Comparison of ENCODE assay signal across 8 mouse cellular contexts in genomic region chr5:117313909-117314308, GRCm38 (mm10). TPM values are rescaled to one million over a fixed set of nuclear protein-coding genes. Genes with fewer than 3 reads are reported as not detected.
A peak's percentile ranks its signal among the peaks of the same experiment; 100 is the strongest.
DNase-seq lines count a peak whose midpoint lies in the region; ATAC-seq and TF ChIP-seq lines count a peak whose summit lies in the region.

No protein-coding gene starts in this region.

- no peak for ATAC-seq in forebrain, embryonic 12.5 days (ENCODE audit: low FRiP score)
- ATAC-seq in forebrain, postnatal 0 days, result no peak
- no peak for ATAC-seq in liver, embryonic 13.5 days (ENCODE audit: low read depth)
- no peak for ATAC-seq in stomach, postnatal 0 days (ENCODE audit: low FRiP score, low TSS enrichment)

- no peak for TF ChIP-seq EP300 in stomach, postnatal 0 days (optimal IDR thresholded peaks at IDR 0.05)

- no peak for TF ChIP-seq CTCF in forebrain, postnatal 0 days (IDR thresholded peaks at IDR 0.05; ENCODE audit: low read depth)
- TF ChIP-seq CTCF in testis, adult 2 months (IDR thresholded peaks at IDR 0.05; ENCODE audit: control insufficient read depth, insufficient read depth, insufficient replicate concordance, low read depth, low read length), result no peak
- TF ChIP-seq CTCF in stomach, postnatal 0 days (IDR thresholded peaks at IDR 0.05; ENCODE audit: low read depth), result no peak

- DNase-seq in forebrain, postnatal 0 days, result no peak
- no peak for DNase-seq in testis, postnatal 14 days (ENCODE audit: low spot score)
- DNase-seq in liver, embryonic 13.5 days, result no peak
- DNase-seq in stomach, postnatal 0 days (ENCODE audit: low spot score), result peak; percentile 33
- no peak for DNase-seq in ovary, adult 18-20 months (ENCODE audit: low spot score)
- DNase-seq in natural killer cell, adult 2 months (ENCODE audit: low spot score in 2 of 2), result no peak

- H3K9me3 ChIP-seq in forebrain, embryonic 12.5 days, result no peaks in the 10 kb centered on the region
- H3K9me3 ChIP-seq in forebrain, postnatal 0 days (ENCODE audit: low read length), result no peaks in the 10 kb centered on the region
- H3K9me3 ChIP-seq in liver, embryonic 13.5 days (replicated peaks), result no peaks in the 10 kb centered on the region
- H3K9me3 ChIP-seq in stomach, postnatal 0 days (ENCODE audit: control insufficient read depth, low read length), result no peaks in the 10 kb centered on the region

- H3K4me2 ChIP-seq in forebrain, embryonic 12.5 days, result peak overlapping the region; percentile 30; the same call in 1 of the 2 replicates
- no peak overlapping the region for H3K4me2 ChIP-seq in forebrain, postnatal 0 days (ENCODE audit: low read depth)
- peak overlapping the region; percentile 55 for H3K4me2 ChIP-seq in liver, embryonic 13.5 days
- peak overlapping the region; percentile 59 for H3K4me2 ChIP-seq in stomach, postnatal 0 days (replicated peaks; ENCODE audit: low read depth)

- no peak overlapping the region for H3K27ac ChIP-seq in forebrain, embryonic 12.5 days
- no peak overlapping the region for H3K27ac ChIP-seq in forebrain, postnatal 0 days (ENCODE audit: low read depth, low read length)
- H3K27ac ChIP-seq in testis, adult 2 months (ENCODE audit: control insufficient read depth, insufficient read depth, low read depth, low read length), result peak overlapping the region; percentile 5; the same call in 1 of the 2 replicates
- no peak overlapping the region for H3K27ac ChIP-seq in liver, embryonic 13.5 days
- peak overlapping the region; percentile 91 for H3K27ac ChIP-seq in stomach, postnatal 0 days (replicated peaks)

- no peak overlapping the region for H3K9ac ChIP-seq in forebrain, embryonic 12.5 days
- H3K9ac ChIP-seq in forebrain, postnatal 0 days, result no peak overlapping the region
- 0 out of 2 replicates have a peak overlapping the region, but pooled peaks have one; percentile 3 for H3K9ac ChIP-seq in liver, embryonic 13.5 days
- H3K9ac ChIP-seq in stomach, postnatal 0 days (ENCODE audit: low read length), result peak overlapping the region; percentile 47

- peak overlapping the region; percentile 15; the same call in 1 of the 2 replicates for H3K4me3 ChIP-seq in forebrain, embryonic 12.5 days (replicated peaks)
- no peak overlapping the region for H3K4me3 ChIP-seq in forebrain, postnatal 0 days (ENCODE audit: low read depth, low read length)
- H3K4me3 ChIP-seq in testis, adult 2 months (ENCODE audit: control insufficient read depth, low read depth, low read length), result no peak overlapping the region
- peak overlapping the region; percentile 37 for H3K4me3 ChIP-seq in liver, embryonic 13.5 days (replicated peaks)
- H3K4me3 ChIP-seq in stomach, postnatal 0 days (ENCODE audit: low read depth, low read length), result peak overlapping the region; percentile 38

- TF ChIP-seq POLR2A in testis, adult 2 months (IDR thresholded peaks at IDR 0.05; ENCODE audit: control insufficient read depth, low read depth, low read length), result no peak

- WGBS in forebrain, embryonic 12.5 days, result 46% methylated on average over 10 of the region's 10 CpGs
- 45% methylated on average over 10 of the region's 10 CpGs for WGBS in forebrain, postnatal 0 days
- WGBS in liver, embryonic 13.5 days (ENCODE audit: insufficient replicate concordance), result 36% methylated on average over 10 of the region's 10 CpGs
- 19% methylated on average over 10 of the region's 10 CpGs for WGBS in stomach, postnatal 0 days

- H3K27me3 ChIP-seq in forebrain, embryonic 12.5 days, result peaks cover 41% of the 10 kb centered on the region
- no peaks in the 10 kb centered on the region for H3K27me3 ChIP-seq in forebrain, postnatal 0 days (ENCODE audit: insufficient read depth, low read length)
- peaks cover 2% of the 10 kb centered on the region; the same call in 1 of the 2 replicates for H3K27me3 ChIP-seq in testis, adult 2 months (ENCODE audit: control insufficient read depth, insufficient read depth, low read length)
- peaks cover 50% of the 10 kb centered on the region for H3K27me3 ChIP-seq in liver, embryonic 13.5 days
- H3K27me3 ChIP-seq in stomach, postnatal 0 days (ENCODE audit: control insufficient read depth, insufficient read depth, low read length), result no peaks in the 10 kb centered on the region

- no peaks in the 10 kb centered on the region for H3K36me3 ChIP-seq in forebrain, embryonic 12.5 days (replicated peaks)
- no peaks in the 10 kb centered on the region for H3K36me3 ChIP-seq in forebrain, postnatal 0 days (ENCODE audit: insufficient read depth)
- no peaks in the 10 kb centered on the region for H3K36me3 ChIP-seq in testis, adult 2 months (ENCODE audit: control insufficient read depth, insufficient read depth, low read length)
- H3K36me3 ChIP-seq in liver, embryonic 13.5 days, result no peaks in the 10 kb centered on the region
- no peaks in the 10 kb centered on the region for H3K36me3 ChIP-seq in stomach, postnatal 0 days (ENCODE audit: control insufficient read depth, insufficient read depth, low read length)

- peaks cover 18% of the 10 kb centered on the region for H3K4me1 ChIP-seq in forebrain, embryonic 12.5 days
- H3K4me1 ChIP-seq in forebrain, postnatal 0 days (ENCODE audit: insufficient read depth), result no peaks in the 10 kb centered on the region
- H3K4me1 ChIP-seq in testis, adult 2 months (ENCODE audit: control insufficient read depth, insufficient read depth, low read length), result peaks cover 15% of the 10 kb centered on the region
- peaks cover 28% of the 10 kb centered on the region for H3K4me1 ChIP-seq in liver, embryonic 13.5 days (replicated peaks)
- H3K4me1 ChIP-seq in stomach, postnatal 0 days (replicated peaks; ENCODE audit: control insufficient read depth, insufficient read depth), result peaks cover 3% of the 10 kb centered on the region; the same call in 1 of the 2 replicates

RNA-seq across cellular contexts. Expression of gene Vsig10, which starts 5.0 kb away (rescaled TPM):
- polyA plus RNA-seq in forebrain, embryonic 12.5 days (2016; fragmentation: Nextera tagmentation; extraction: Ambion mirVana), result 3.0 and 3.7 TPM in 2 replicates
- total RNA-seq in forebrain, postnatal 0 days (2014; rRNA removed), result 1.0 and 1.4 TPM in 2 replicates
- polyA plus RNA-seq in forebrain, postnatal 0 days (2015; fragmentation: Nextera tagmentation; extraction: Ambion mirVana), result 0.77 and 1.4 TPM in 2 replicates
- polyA plus RNA-seq in testis, adult 2 months (2012; rRNA removed), result 13.0 and 16.6 TPM in 2 replicates
- polyA plus RNA-seq in liver, embryonic 13.5 days (2015; fragmentation: Nextera tagmentation; extraction: Ambion mirVana), result 1.7 TPM in 2 replicates
- 9.9 and 13.0 TPM in 2 replicates for polyA plus RNA-seq in stomach, postnatal 0 days (2015; fragmentation: Nextera tagmentation; extraction: Ambion mirVana)

RNA-seq across cellular contexts. Expression of gene Pebp1, which starts 26.5 kb away (rescaled TPM):
- polyA plus RNA-seq in forebrain, embryonic 12.5 days (2016; fragmentation: Nextera tagmentation; extraction: Ambion mirVana), result 856 and 860 TPM in 2 replicates
- total RNA-seq in forebrain, postnatal 0 days (2014; rRNA removed), result 1,357 and 1,641 TPM in 2 replicates
- 1,186 and 1,234 TPM in 2 replicates for polyA plus RNA-seq in forebrain, postnatal 0 days (2015; fragmentation: Nextera tagmentation; extraction: Ambion mirVana)
- polyA plus RNA-seq in testis, adult 2 months (2012; rRNA removed), result 3,275 and 4,574 TPM in 2 replicates
- polyA plus RNA-seq in liver, embryonic 13.5 days (2015; fragmentation: Nextera tagmentation; extraction: Ambion mirVana), result 275 and 276 TPM in 2 replicates
- 394 and 400 TPM in 2 replicates for polyA plus RNA-seq in stomach, postnatal 0 days (2015; fragmentation: Nextera tagmentation; extraction: Ambion mirVana)

RNA-seq across cellular contexts. Expression of gene Wsb2, which starts 43.2 kb away (rescaled TPM):
- polyA plus RNA-seq in forebrain, embryonic 12.5 days (2016; fragmentation: Nextera tagmentation; extraction: Ambion mirVana), result 94.4 and 95.5 TPM in 2 replicates
- total RNA-seq in forebrain, postnatal 0 days (2014; rRNA removed), result 296 and 318 TPM in 2 replicates
- 292 and 327 TPM in 2 replicates for polyA plus RNA-seq in forebrain, postnatal 0 days (2015; fragmentation: Nextera tagmentation; extraction: Ambion mirVana)
- 48.8 and 56.3 TPM in 2 replicates for polyA plus RNA-seq in testis, adult 2 months (2012; rRNA removed)
- polyA plus RNA-seq in liver, embryonic 13.5 days (2015; fragmentation: Nextera tagmentation; extraction: Ambion mirVana), result 19.4 and 19.8 TPM in 2 replicates
- 50.0 and 50.3 TPM in 2 replicates for polyA plus RNA-seq in stomach, postnatal 0 days (2015; fragmentation: Nextera tagmentation; extraction: Ambion mirVana)

Comparison
In these comparisons a context has a peak if more than half of its experiments do, and no peak if none do; other contexts are left out.
1. H3K4me3 ChIP-seq: peak in forebrain, embryonic 12.5 days (single experiment), liver, embryonic 13.5 days (single experiment) and stomach, postnatal 0 days (single experiment); none in forebrain, postnatal 0 days (single experiment) and testis, adult 2 months (single experiment).
2. H3K27ac ChIP-seq: peak in testis, adult 2 months (single experiment) and stomach, postnatal 0 days (single experiment); none in forebrain, embryonic 12.5 days (single experiment), forebrain, postnatal 0 days (single experiment) and liver, embryonic 13.5 days (single experiment).
3. H3K9ac ChIP-seq: peak in liver, embryonic 13.5 days (single experiment) and stomach, postnatal 0 days (single experiment); none in forebrain, embryonic 12.5 days (single experiment) and forebrain, postnatal 0 days (single experiment).